Mouse (Mus musculus) T-cell, adult 2 months (primary cell): ENCODE results near the gene Ces1d.

ENCODE experiments used
- DNase-seq: peaks from one replicate; pipeline ENCODE4 v3.0.0; 2022; ENCODE audit warnings: low spot score

Ces1d gene

DNA sequence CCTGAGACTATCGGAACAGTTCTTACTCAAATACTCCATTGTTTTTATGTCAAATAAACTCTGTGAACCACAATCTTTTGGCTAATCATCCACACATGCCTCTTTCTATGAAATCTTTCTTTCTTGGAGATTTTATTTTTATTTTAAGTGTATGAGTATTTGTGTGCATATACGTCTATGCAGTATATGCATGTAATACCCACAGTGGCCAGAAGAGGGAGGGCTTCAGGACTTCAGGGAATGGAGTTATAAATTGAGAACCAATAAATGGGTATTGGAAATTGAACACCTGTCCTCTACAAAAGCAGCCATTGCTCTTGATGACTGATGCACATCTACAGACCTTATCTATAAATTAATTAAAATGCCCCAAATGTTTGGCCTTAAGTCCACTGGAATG, 65.4 kb downstream of the Ces1d start:
- no peak for DNase-seq

DNA sequence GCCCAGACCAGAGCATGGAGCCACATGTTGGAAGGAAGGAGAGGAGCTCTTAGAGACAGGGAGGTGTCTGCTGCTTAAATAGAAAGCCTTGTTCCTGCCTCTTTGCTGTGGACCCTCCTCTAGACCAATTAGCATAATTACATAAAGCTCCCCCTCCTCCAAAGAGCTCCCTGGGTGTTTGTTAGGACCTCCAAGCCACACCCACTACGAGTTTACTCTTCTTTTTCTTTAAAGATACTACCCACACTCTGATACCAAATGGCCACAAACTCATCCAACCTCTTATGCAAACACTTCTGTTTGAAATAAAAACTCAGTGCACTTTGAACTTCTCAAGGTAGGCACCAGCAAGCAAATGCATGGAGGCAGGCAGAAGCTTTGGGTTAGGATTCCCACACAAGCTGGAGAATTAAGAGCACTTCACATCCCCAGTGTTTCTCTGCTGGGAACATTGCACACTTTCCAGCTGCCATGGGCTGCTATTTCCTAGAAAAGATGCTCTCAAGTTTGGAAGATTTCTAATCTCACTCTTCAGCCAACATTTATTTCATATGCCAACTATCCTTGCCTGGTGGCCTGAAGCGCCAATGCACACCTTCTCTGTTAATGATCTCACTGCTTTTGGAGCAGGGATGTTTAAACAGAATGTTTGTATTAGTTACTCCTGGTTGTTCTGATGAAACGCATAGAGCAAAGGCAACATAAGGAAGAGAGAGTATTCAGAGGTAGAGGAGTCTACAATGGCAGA, 66.2 kb downstream of the Ces1d start, which contains the start of gene Ces1c:
Gene Ces1c, minus strand, starts transcription at position 51 of the 748 bp plus-strand sequence.
- no peak for DNase-seq

DNA sequence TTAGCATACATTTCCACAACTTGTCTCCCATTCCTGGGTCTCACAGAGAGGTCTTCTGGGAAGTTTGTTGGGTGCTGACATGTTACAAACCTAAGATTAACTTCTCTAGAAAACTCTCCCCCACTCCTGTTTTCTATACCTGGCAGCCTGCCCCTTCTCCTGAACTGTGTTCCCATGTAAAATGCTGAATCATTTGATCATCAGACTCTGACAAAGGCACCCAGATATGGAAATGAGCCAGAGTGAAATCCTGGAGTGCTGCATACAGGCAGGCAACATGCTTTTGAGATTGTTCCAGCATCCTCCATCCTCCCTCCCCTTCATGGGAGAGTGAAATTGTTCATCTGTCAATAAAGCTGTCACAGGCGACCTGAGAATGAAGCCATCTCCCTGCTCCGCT, 71.2 kb downstream of the Ces1d start:
- DNase-seq = no peak

DNA sequence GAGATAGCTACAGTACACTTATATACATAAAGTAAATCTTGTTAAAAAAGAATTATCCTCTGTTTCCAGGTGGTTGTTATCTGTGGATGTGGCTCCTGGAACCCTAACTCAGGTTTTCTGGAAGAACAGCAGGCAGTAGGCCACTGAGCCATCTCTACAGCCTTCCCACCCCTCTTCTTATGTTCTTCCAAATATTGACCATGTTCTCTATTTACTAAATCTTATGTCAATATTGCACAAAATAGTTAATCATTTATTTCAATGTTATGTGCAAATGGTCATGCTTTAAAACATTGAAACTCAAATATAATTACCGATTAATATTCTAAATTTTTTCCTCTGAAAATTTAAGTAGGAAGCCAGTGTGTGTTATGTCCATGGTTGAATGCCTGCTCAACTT, 75.6 kb downstream of the Ces1d start:
- no peak for DNase-seq
